Mouse (Mus musculus) liver, embryonic 11.5 days (tissue): Measurements from ENCODE around the gene Dnajc5. TPM values are rescaled to one million over a fixed set of nuclear protein-coding genes. Genes with fewer than 3 reads are reported as not detected.

Source experiments
- ATAC-seq: fragments of 200-750 bp; cut with Nextera tagmentation; replicated peaks from 2 replicates; pipeline ENCODE4 v1.8.0; 2017; ENCODE audit warnings: moderate number of reproducible peaks, mild to moderate bottlenecking, moderate TSS enrichment, moderate library complexity; ENCODE audit not compliant: low FRiP score
- DNase-seq: peaks from one replicate; pipeline ENCODE4 v3.0.0-alpha.2; 2017; ENCODE audit warnings: low spot score
- H3K27ac ChIP-seq: fragments of 300-500 bp; sonication (generic); 2 replicates; pipeline ENCODE4 v1.5.1; 2014; ENCODE audit warnings: mild to moderate bottlenecking, low read depth, low read length, control low read depth
- H3K27me3 ChIP-seq: fragments of 300-500 bp; sonication (generic); replicated peaks from 2 replicates; pipeline ENCODE4 v1.6.1; 2014; ENCODE audit warnings: low read length, mixed read lengths; ENCODE audit not compliant: control insufficient read depth, insufficient read depth
- H3K36me3 ChIP-seq: fragments of 300-500 bp; sonication (generic); 2 replicates; pipeline ENCODE4 v1.6.1; 2014; ENCODE audit warnings: mild to moderate bottlenecking, low read length, moderate library complexity, mixed read lengths; ENCODE audit not compliant: control insufficient read depth, insufficient read depth
- H3K4me1 ChIP-seq: fragments of 300-500 bp; sonication (generic); replicated peaks from 2 replicates; pipeline ENCODE4 v1.6.1; 2014; ENCODE audit warnings: low read length, mixed read lengths; ENCODE audit not compliant: control insufficient read depth, insufficient read depth
- H3K4me2 ChIP-seq: fragments of 300-500 bp; sonication (generic); 2 replicates; pipeline ENCODE4 v1.6.1; 2014; ENCODE audit warnings: mild to moderate bottlenecking, control low read depth, moderate library complexity
- H3K4me3 ChIP-seq: fragments of 300-500 bp; sonication (generic); 2 replicates; pipeline ENCODE4 v1.5.1; 2014; ENCODE audit warnings: low read depth, low read length, control low read depth
- H3K9ac ChIP-seq: fragments of 300-500 bp; sonication (generic); 2 replicates; pipeline ENCODE4 v1.6.1; 2014; ENCODE audit warnings: low read depth, low read length, control low read depth
- H3K9me3 ChIP-seq: fragments of 300-500 bp; sonication (generic); 2 replicates; pipeline ENCODE4 v1.6.1; 2016; ENCODE audit warnings: low read length, inconsistent platforms, mixed read lengths; ENCODE audit not compliant: control insufficient read depth
- WGBS: fragments of 180-500 bp; shearing (Covaris S2); extraction: QIAGEN DNeasy Blood & Tissue Kit; methylation state at CpG from one replicate; pipeline ENCODE4 v1.1.7; 2014; 5-methylcytosine and 5-hydroxymethylcytosine counted together
- polyA plus RNA-seq: library from polyadenylated mRNA; unstranded; fragments of >200 nt; fragmentation: Nextera tagmentation; extraction: Ambion mirVana; gene quantifications from 2 replicates; pipeline ENCODE4 v1.2.1, GENCODE M21; 2014

The Dnajc5 gene
- polyA plus RNA-seq, 1 experiment from 2014 or later, result 61.1 TPM

DNA sequence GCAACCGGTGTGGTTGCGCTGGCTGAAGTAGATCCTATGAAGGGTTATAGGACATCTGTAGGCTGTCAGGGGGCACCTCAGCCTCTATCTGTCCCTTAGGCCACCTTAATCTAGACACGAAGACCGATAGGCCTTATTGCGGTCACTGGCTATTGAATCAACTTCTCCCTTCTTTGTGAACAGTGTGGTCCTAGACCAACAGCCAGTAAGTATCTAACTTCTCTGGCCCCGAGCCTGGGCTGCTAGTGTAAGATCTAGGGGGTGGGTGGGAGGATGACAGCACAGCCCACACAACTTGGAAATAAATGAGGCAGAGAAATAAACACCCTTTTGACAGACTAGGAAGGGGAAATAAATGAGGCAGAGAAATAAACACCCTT is 72.7 kb downstream of the Dnajc5 start:
- DNase-seq, result no peak
- H3K27ac ChIP-seq, result peak overlapping the region; percentile 61
- peak overlapping the region; percentile 96 for H3K4me2 ChIP-seq
- peak overlapping the region; percentile 94 for H3K9ac ChIP-seq
- H3K4me1 ChIP-seq, result peaks cover 30% of the 10 kb centered on the region
- H3K36me3 ChIP-seq, result peaks cover 18% of the 10 kb centered on the region
- ATAC-seq, result peak; percentile 18
- H3K27me3 ChIP-seq, result no peaks in the 10 kb centered on the region
- H3K9me3 ChIP-seq, result no peaks in the 10 kb centered on the region
- WGBS, result 5% methylated on average over 6 of the region's 6 CpGs
- peak overlapping the region; percentile 68 for H3K4me3 ChIP-seq

- peaks cover 11% of the 10 kb centered on the region for H3K36me3 ChIP-seq
- DNase-seq, result no peak
- H3K9me3 ChIP-seq, result no peaks in the 10 kb centered on the region
- no peak for ATAC-seq
- H3K27me3 ChIP-seq, result no peaks in the 10 kb centered on the region; the same call in 1 of the 2 replicates
- H3K4me1 ChIP-seq, result peaks cover 33% of the 10 kb centered on the region
- H3K27ac ChIP-seq, result no peak overlapping the region
- no peak overlapping the region for H3K9ac ChIP-seq
- H3K4me2 ChIP-seq, result no peak overlapping the region
- H3K4me3 ChIP-seq, result no peak overlapping the region
Measured at GRCm38 (mm10) chr2:181593937-181594336, 73.7 kb downstream of the Dnajc5 start.

DNA sequence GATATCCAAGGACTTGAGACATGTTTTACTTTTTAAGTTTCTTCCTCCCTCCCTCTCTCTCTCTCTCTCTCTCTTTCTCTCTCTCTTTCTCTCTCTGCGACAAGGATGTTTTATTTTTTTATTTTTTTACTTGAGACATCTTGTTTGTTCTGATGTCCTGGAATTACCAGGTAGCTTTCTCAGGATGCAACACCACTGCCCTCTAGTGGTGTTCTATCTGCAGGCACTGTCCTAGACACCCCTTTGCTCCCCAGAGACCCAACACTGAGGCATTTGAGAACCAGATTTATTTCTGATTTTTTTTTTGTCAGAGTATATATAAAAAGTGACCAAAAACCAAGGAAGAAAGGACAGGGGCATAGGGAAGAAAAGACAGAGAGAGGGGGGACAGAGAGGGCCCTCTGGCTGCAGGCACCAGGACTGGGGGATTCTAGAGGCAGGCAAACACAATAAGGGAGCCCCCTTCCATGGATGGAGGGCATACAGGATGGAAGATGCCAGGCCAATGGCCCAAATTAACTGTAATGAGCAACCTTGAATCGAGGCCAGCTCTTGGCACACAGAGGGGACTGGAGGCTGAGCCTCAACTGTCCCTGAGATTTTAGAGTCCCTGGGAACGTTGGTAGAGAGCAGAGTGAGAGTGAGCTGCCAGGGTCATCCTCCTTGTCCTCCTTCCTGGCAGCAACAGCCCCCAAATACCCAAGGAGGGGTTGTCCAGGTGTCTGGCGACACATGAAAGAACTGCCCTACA is 74.8 kb downstream of the Dnajc5 start:
- no peak overlapping the region for H3K4me2 ChIP-seq
- 77% methylated on average over 4 of the region's 4 CpGs for WGBS
- H3K36me3 ChIP-seq, result peaks cover 3% of the 10 kb centered on the region; the same call in 1 of the 2 replicates
- H3K4me3 ChIP-seq, result no peak overlapping the region
- H3K9ac ChIP-seq, result no peak overlapping the region
- H3K9me3 ChIP-seq, result no peaks in the 10 kb centered on the region
- no peak overlapping the region for H3K27ac ChIP-seq
- peaks cover 33% of the 10 kb centered on the region for H3K4me1 ChIP-seq
- ATAC-seq (no peak), DNase-seq (no peak)
- no peaks in the 10 kb centered on the region; the same call in 1 of the 2 replicates for H3K27me3 ChIP-seq

- no peak overlapping the region for H3K4me2 ChIP-seq
- H3K27me3 ChIP-seq, result no peaks in the 10 kb centered on the region; the same call in 1 of the 2 replicates
- no peak overlapping the region for H3K9ac ChIP-seq
- no peak overlapping the region for H3K27ac ChIP-seq
- DNase-seq (no peak), ATAC-seq (no peak)
- peaks cover 26% of the 10 kb centered on the region for H3K4me1 ChIP-seq
- no peaks in the 10 kb centered on the region for H3K9me3 ChIP-seq
- no peaks in the 10 kb centered on the region for H3K36me3 ChIP-seq
- 47% methylated on average over 6 of the region's 6 CpGs for WGBS
- no peak overlapping the region for H3K4me3 ChIP-seq
Measured at GRCm38 (mm10) chr2:181596221-181596960, 76.1 kb downstream of the Dnajc5 start.

DNA sequence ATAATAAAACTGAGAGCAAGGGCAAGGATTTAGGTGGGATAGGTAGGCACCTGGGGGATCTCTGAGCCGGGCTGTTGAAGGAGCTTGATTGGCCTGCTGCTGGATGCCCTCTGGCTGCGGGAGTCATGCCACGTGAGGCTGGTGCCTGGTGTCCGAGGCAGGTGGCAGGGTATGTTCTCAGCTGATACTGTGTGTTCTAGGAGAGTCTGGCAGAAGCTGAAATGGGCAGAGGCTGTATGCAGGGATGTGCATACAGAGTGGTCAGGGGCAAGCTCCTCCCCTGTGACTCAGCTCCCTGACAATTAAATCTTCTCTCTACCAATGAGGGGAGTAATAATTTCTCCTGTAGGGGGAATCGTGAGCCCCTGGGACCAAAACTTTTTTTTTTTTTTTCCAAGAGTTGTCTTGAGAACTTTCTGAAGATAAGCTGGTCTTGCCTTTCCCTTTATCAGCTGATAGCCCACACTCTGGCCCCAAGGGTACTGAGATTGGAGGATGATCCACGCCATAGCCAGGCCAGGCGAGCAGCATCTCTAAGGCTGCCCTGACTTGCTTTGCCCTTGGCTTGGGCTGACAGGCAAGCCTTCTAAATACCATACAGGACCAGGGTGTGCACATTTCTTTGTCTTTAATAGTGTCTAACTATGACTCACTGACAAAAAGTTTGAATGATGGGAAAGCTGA is 77.2 kb downstream of the Dnajc5 start:
- no peaks in the 10 kb centered on the region; the same call in 1 of the 2 replicates for H3K27me3 ChIP-seq
- H3K27ac ChIP-seq, result no peak overlapping the region
- ATAC-seq, result no peak
- H3K4me1 ChIP-seq, result peaks cover 29% of the 10 kb centered on the region
- H3K4me3 ChIP-seq, result no peak overlapping the region
- H3K9ac ChIP-seq, result no peak overlapping the region
- H3K9me3 ChIP-seq, result no peaks in the 10 kb centered on the region
- WGBS, result 52% methylated on average over 7 of the region's 7 CpGs
- no peak overlapping the region; the same call in 1 of the 2 replicates for H3K4me2 ChIP-seq
- DNase-seq, result no peak
- H3K36me3 ChIP-seq, result no peaks in the 10 kb centered on the region

- WGBS, result 1% methylated on average over 71 of the region's 71 CpGs
- no peaks in the 10 kb centered on the region for H3K36me3 ChIP-seq
- H3K27me3 ChIP-seq, result no peaks in the 10 kb centered on the region; the same call in 1 of the 2 replicates
- ATAC-seq (no peak; the same call in 1 of the 2 replicates), DNase-seq (peak; percentile 66)
- peak within 1 kb of the TSS; percentile 79 for H3K9ac ChIP-seq
- H3K27ac ChIP-seq, result no peak within 1 kb of the TSS
- peak within 1 kb of the TSS; percentile 77 for H3K4me2 ChIP-seq
- no peaks in the 10 kb centered on the region for H3K9me3 ChIP-seq
- peak within 1 kb of the TSS; percentile 73 for H3K4me3 ChIP-seq
- H3K4me1 ChIP-seq, result peaks cover 23% of the 10 kb centered on the region
Measured at GRCm38 (mm10) chr2:181598454-181599351, 78.4 kb downstream of the Dnajc5 start, which contains the start of gene Samd10. Gene Samd10 (minus strand): TSS chr2:181599212.

GRCm38 (mm10) chr2:181600226-181600758 is 80.0 kb downstream of the Dnajc5 start:
- no peak for ATAC-seq
- 67% methylated on average over 6 of the region's 6 CpGs for WGBS
- Histone ChIP-seq H3K4me2 (peak overlapping the region; percentile 71), H3K27ac (peak overlapping the region; percentile 78; the same call in 1 of the 2 replicates), H3K9me3 (no peaks in the 10 kb centered on the region), H3K36me3 (no peaks in the 10 kb centered on the region), H3K4me3 (peak overlapping the region; percentile 77), H3K4me1 (peaks cover 23% of the 10 kb centered on the region), H3K27me3 (no peaks in the 10 kb centered on the region; the same call in 1 of the 2 replicates), H3K9ac (peak overlapping the region; percentile 76)
- DNase-seq, result no peak
